Mouse (Mus musculus) liver, embryonic 14.5 days (tissue): Measurements from ENCODE around the gene Tnpo3.
"Not testable (repeated sequence)": the region's sequence is repeated elsewhere in the genome, so short reads cannot be mapped to it uniquely, and the experiment has no call there.

Experiments
- CTCF ChIP-seq: IDR thresholded peaks from 2 replicates; pipeline ENCODE4 v1.5.1; 2016; ENCODE audit warnings: antibody characterized with exemption, low read depth, control low read depth
- EP300 ChIP-seq: IDR thresholded peaks from 2 replicates; pipeline ENCODE4 v1.6.1; 2016; ENCODE audit warnings: antibody characterized with exemption, low read depth

GRCm38 (mm10) chr6:29576388-29576787 lies 33.3 kb downstream of the Tnpo3 start:
- TF ChIP-seq EP300, result not testable (repeated sequence)
- TF ChIP-seq CTCF, result peak; percentile 18; the same call in 1 of the 2 replicates
